Mouse (Mus musculus) olfactory bulb, adult 2 months (tissue): ENCODE data around the gene Rpl11.

ENCODE experiments used
- CTCF ChIP-seq: fragments of 200-500 bp; IDR thresholded peaks from 2 replicates; pipeline ENCODE4 v1.5.1; 2012; ENCODE audit warnings: low read depth, mild to moderate bottlenecking, low read length, moderate library complexity; ENCODE audit not compliant: insufficient read depth
- POLR2A ChIP-seq: fragments of 200-500 bp; IDR thresholded peaks from 2 replicates; pipeline ENCODE4 v1.6.1; 2012; ENCODE audit warnings: mild to moderate bottlenecking, low read depth, low read length, moderate library complexity; ENCODE audit not compliant: insufficient read depth

GRCm38 (mm10) chr4:136095490-136096105 lies 42.4 kb upstream of the Rpl11 start:
- TF ChIP-seq POLR2A (no peak), CTCF (no peak)
